Mouse (Mus musculus) v-Abl transformed pro-B cells (cell line): ENCODE results near the gene Nln.

Experiments used
- in situ Hi-C, 2 experiments: fragments of 400-800 bp; cut with MboI; formaldehyde crosslinking; loops; one replicate each; pipeline ENCODE4 v1.15.1; 2025; ENCODE audit not compliant: unreplicated experiment in 2 of 2

Gene Nln

GRCm38 (mm10) chr13:104100416-104100815, 9.0 kb downstream of the Nln start:
- in situ Hi-C loops: no loop called here

GRCm38 (mm10) chr13:104097190-104097589, 12.2 kb downstream of the Nln start:
- in situ Hi-C loops: loop anchor here in 1 of 2 experiments (25.0 kb wide), 2 partner anchors 585 to 910 kb away; no protein-coding TSS in a partner anchor

GRCm38 (mm10) chr13:104095955-104096354, 13.5 kb downstream of the Nln start:
- in situ Hi-C loops: loop anchor here in 1 of 2 experiments (25.0 kb wide), 2 partner anchors 584 to 909 kb away; no protein-coding TSS in a partner anchor

GRCm38 (mm10) chr13:104094531-104095385, 14.7 kb downstream of the Nln start:
- in situ Hi-C loops: loop anchor here (5.0 to 25.0 kb wide), 3 partner anchors 387 to 907 kb away; no protein-coding TSS in a partner anchor

GRCm38 (mm10) chr13:104091734-104092133, 17.7 kb downstream of the Nln start:
- in situ Hi-C loops: loop anchor here (5.0 to 25.0 kb wide), 3 partner anchors 384 to 904 kb away; no protein-coding TSS in a partner anchor

- in situ Hi-C loops: loop anchor here in 1 of 2 experiments (25.0 kb wide), 2 partner anchors 577 to 902 kb away; no protein-coding TSS in a partner anchor
Measured at GRCm38 (mm10) chr13:104089387-104089786, 20.0 kb downstream of the Nln start.

GRCm38 (mm10) chr13:104084600-104084999, 24.8 kb downstream of the Nln start:
- in situ Hi-C loops: loop anchor here in 1 of 2 experiments (5.0 to 25.0 kb wide), 3 partner anchors 382 to 897 kb away; no protein-coding TSS in a partner anchor

GRCm38 (mm10) chr13:104082504-104082903, 26.9 kb downstream of the Nln start:
- in situ Hi-C loops: loop anchor here in 1 of 2 experiments (5.0 to 25.0 kb wide), 3 partner anchors 380 to 895 kb away; no protein-coding TSS in a partner anchor

- in situ Hi-C loops: loop anchor here in 1 of 2 experiments (25.0 kb wide), 2 partner anchors 565 to 890 kb away; no protein-coding TSS in a partner anchor
Measured at GRCm38 (mm10) chr13:104076993-104077392, 32.4 kb downstream of the Nln start.

- in situ Hi-C loops: loop anchor here in 1 of 2 experiments (25.0 kb wide), 2 partner anchors 562 to 887 kb away; no protein-coding TSS in a partner anchor
Measured at GRCm38 (mm10) chr13:104074731-104075130, 34.7 kb downstream of the Nln start.

- in situ Hi-C loops: no loop called here
Measured at GRCm38 (mm10) chr13:104074230-104074629, 35.2 kb downstream of the Nln start.

GRCm38 (mm10) chr13:104072351-104072750, 37.1 kb downstream of the Nln start:
- in situ Hi-C loops: no loop called here

GRCm38 (mm10) chr13:104070703-104071102, 38.7 kb downstream of the Nln start:
- in situ Hi-C loops: no loop called here

GRCm38 (mm10) chr13:104069216-104069615, 40.2 kb downstream of the Nln start:
- in situ Hi-C loops: no loop called here

GRCm38 (mm10) chr13:104065649-104066347, 43.6 kb downstream of the Nln start:
- in situ Hi-C loops: no loop called here

GRCm38 (mm10) chr13:104063061-104063460, 46.4 kb downstream of the Nln start:
- in situ Hi-C loops: no loop called here

GRCm38 (mm10) chr13:104061975-104062750, 47.3 kb downstream of the Nln start:
- in situ Hi-C loops: no loop called here

- in situ Hi-C loops: no loop called here
Measured at GRCm38 (mm10) chr13:104060231-104060630, 49.2 kb downstream of the Nln start.

- in situ Hi-C loops: no loop called here
Measured at GRCm38 (mm10) chr13:104059536-104059935, 49.9 kb downstream of the Nln start.

- in situ Hi-C loops: no loop called here
Measured at GRCm38 (mm10) chr13:104058761-104059160, 50.7 kb downstream of the Nln start.
